Mouse (Mus musculus): ENCODE data around the gene Lmo7.

- TF ChIP-seq CTCF (IDR thresholded peaks at IDR 0.05; ENCODE audit: low read depth) (no peak), EP300 (IDR thresholded peaks at IDR 0.05; ENCODE audit: low read depth) (no peak)
These were observed 172.2 kb downstream of the Lmo7 start for GRCm38 (mm10) chr14:101901976-101902375.
